Mouse (Mus musculus): ENCODE measurements around the gene Jmjd7. TPM values are rescaled to one million over a fixed set of nuclear protein-coding genes. Genes with fewer than 3 reads are reported as not detected.
A peak's percentile ranks its signal among the peaks of the same experiment; 100 is the strongest.

The Jmjd7 gene
- polyA plus RNA-seq, 1 experiment from 2014 or later: 21.1 TPM

DNA sequence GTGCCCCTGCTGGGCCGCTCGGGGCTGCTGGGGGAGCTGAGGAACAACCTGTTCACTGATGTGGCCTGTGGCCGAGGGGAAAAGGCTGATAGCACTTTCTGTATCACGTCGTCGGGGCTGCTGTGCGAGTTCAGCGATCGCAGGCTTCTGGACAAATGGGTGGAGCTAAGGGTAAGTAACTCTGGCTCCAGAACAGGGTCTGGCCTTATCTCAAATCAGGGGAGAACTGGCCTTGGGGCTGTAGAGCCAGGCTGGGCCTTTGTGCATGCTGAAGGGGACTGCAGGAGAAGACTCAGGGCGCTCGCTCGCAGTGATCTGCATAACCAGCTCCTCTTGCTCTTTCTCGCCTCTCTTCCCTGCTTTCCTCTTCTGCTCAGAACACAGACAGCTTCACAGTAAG lies 14.4 kb upstream of the Jmjd7 start:
- 82% methylated on average over 13 of the region's 13 CpGs for WGBS
- Histone ChIP-seq H3K9me3 (no peaks in the 10 kb centered on the region), H3K36me3 (peaks cover 45% of the 10 kb centered on the region), H3K27me3 (no peaks in the 10 kb centered on the region), H3K4me2 (no peak overlapping the region), H3K9ac (replicated peaks) (no peak overlapping the region), H3K4me1 (replicated peaks) (no peaks in the 10 kb centered on the region), H3K27ac (no peak overlapping the region), H3K4me3 (replicated peaks) (no peak overlapping the region)
- no peak for ATAC-seq (ENCODE audit: insufficient number of reproducible peaks, insufficient read depth, low FRiP score, low TSS enrichment, low read depth)

GRCm38 (mm10) chr2:120013831-120014486 lies 13.3 kb upstream of the Jmjd7 start:
- ATAC-seq (ENCODE audit: insufficient number of reproducible peaks, insufficient read depth, low FRiP score, low TSS enrichment, low read depth): no peak
- Histone ChIP-seq H3K27me3 (no peaks in the 10 kb centered on the region), H3K9ac (replicated peaks) (no peak overlapping the region), H3K4me1 (replicated peaks) (no peaks in the 10 kb centered on the region), H3K4me3 (replicated peaks) (no peak overlapping the region), H3K27ac (no peak overlapping the region), H3K9me3 (no peaks in the 10 kb centered on the region), H3K4me2 (no peak overlapping the region), H3K36me3 (peaks cover 55% of the 10 kb centered on the region)
- 91% methylated on average over 2 of the region's 2 CpGs for WGBS

- H3K4me1 ChIP-seq (replicated peaks): no peaks in the 10 kb centered on the region
- H3K27ac ChIP-seq: no peak overlapping the region
- no peak overlapping the region for H3K9ac ChIP-seq (replicated peaks)
- no peak overlapping the region for H3K4me3 ChIP-seq (replicated peaks)
- H3K36me3 ChIP-seq: peaks cover 75% of the 10 kb centered on the region
- no peak for ATAC-seq (ENCODE audit: insufficient number of reproducible peaks, insufficient read depth, low FRiP score, low TSS enrichment, low read depth)
- H3K27me3 ChIP-seq: no peaks in the 10 kb centered on the region
- no peak overlapping the region for H3K4me2 ChIP-seq
- 91% methylated on average over 4 of the region's 4 CpGs for WGBS
- H3K9me3 ChIP-seq: no peaks in the 10 kb centered on the region
Measured at GRCm38 (mm10) chr2:120015882-120016281, 11.4 kb upstream of the Jmjd7 start.

- 92% methylated on average over 12 of the region's 12 CpGs for WGBS
- ATAC-seq (ENCODE audit: insufficient number of reproducible peaks, insufficient read depth, low FRiP score, low TSS enrichment, low read depth): no peak
- peaks cover 90% of the 10 kb centered on the region for H3K36me3 ChIP-seq
Measured at GRCm38 (mm10) chr2:120017599-120017998, 9.7 kb upstream of the Jmjd7 start.

GRCm38 (mm10) chr2:120024337-120024736 lies 2.9 kb upstream of the Jmjd7 start:
- no peaks in the 10 kb centered on the region for H3K9me3 ChIP-seq
- H3K4me1 ChIP-seq (replicated peaks): peaks cover 12% of the 10 kb centered on the region
- no peak overlapping the region for H3K4me3 ChIP-seq (replicated peaks)
- H3K4me2 ChIP-seq: no peak overlapping the region
- no peak overlapping the region for H3K27ac ChIP-seq
- ATAC-seq (ENCODE audit: insufficient number of reproducible peaks, insufficient read depth, low FRiP score, low TSS enrichment, low read depth): no peak
- H3K36me3 ChIP-seq: peaks cover 58% of the 10 kb centered on the region
- H3K27me3 ChIP-seq: no peaks in the 10 kb centered on the region
- WGBS: 83% methylated on average over 5 of the region's 5 CpGs
- no peak overlapping the region for H3K9ac ChIP-seq (replicated peaks)

More at GRCm38 (mm10) chr2:120017599-120017998, 9.7 kb upstream of the Jmjd7 start:
- no peak overlapping the region for H3K4me2 ChIP-seq
- H3K27ac ChIP-seq: no peak overlapping the region
- no peak overlapping the region for H3K4me3 ChIP-seq (replicated peaks)
- H3K4me1 ChIP-seq (replicated peaks): no peaks in the 10 kb centered on the region
- no peaks in the 10 kb centered on the region for H3K27me3 ChIP-seq
- H3K9me3 ChIP-seq: no peaks in the 10 kb centered on the region
- H3K9ac ChIP-seq (replicated peaks): no peak overlapping the region

- H3K9me3 ChIP-seq: no peaks in the 10 kb centered on the region
- peak overlapping the region; percentile 85 for H3K9ac ChIP-seq (replicated peaks)
- 43% methylated on average over 3 of the region's 3 CpGs for WGBS
- no peaks in the 10 kb centered on the region for H3K27me3 ChIP-seq
- H3K27ac ChIP-seq: peak overlapping the region; percentile 94
- H3K4me2 ChIP-seq: peak overlapping the region; percentile 68
- H3K4me1 ChIP-seq (replicated peaks): peaks cover 12% of the 10 kb centered on the region
- peak overlapping the region; percentile 78 for H3K4me3 ChIP-seq (replicated peaks)
- peak; percentile 26; the same call in 1 of the 2 replicates for ATAC-seq (ENCODE audit: insufficient number of reproducible peaks, insufficient read depth, low FRiP score, low TSS enrichment, low read depth)
- peaks cover 56% of the 10 kb centered on the region for H3K36me3 ChIP-seq
Measured at GRCm38 (mm10) chr2:120027950-120028331, 658 bp downstream of the Jmjd7 start.

GRCm38 (mm10) chr2:120030380-120030779 lies 3.1 kb downstream of the Jmjd7 start:
- Histone ChIP-seq H3K4me2 (no peak overlapping the region), H3K27me3 (no peaks in the 10 kb centered on the region), H3K9ac (replicated peaks) (no peak overlapping the region), H3K4me3 (replicated peaks) (no peak overlapping the region), H3K4me1 (replicated peaks) (peaks cover 12% of the 10 kb centered on the region), H3K9me3 (no peaks in the 10 kb centered on the region), H3K27ac (no peak overlapping the region), H3K36me3 (peaks cover 61% of the 10 kb centered on the region)
- ATAC-seq (ENCODE audit: insufficient number of reproducible peaks, insufficient read depth, low FRiP score, low TSS enrichment, low read depth): no peak
- 89% methylated on average over 8 of the region's 8 CpGs for WGBS

DNA sequence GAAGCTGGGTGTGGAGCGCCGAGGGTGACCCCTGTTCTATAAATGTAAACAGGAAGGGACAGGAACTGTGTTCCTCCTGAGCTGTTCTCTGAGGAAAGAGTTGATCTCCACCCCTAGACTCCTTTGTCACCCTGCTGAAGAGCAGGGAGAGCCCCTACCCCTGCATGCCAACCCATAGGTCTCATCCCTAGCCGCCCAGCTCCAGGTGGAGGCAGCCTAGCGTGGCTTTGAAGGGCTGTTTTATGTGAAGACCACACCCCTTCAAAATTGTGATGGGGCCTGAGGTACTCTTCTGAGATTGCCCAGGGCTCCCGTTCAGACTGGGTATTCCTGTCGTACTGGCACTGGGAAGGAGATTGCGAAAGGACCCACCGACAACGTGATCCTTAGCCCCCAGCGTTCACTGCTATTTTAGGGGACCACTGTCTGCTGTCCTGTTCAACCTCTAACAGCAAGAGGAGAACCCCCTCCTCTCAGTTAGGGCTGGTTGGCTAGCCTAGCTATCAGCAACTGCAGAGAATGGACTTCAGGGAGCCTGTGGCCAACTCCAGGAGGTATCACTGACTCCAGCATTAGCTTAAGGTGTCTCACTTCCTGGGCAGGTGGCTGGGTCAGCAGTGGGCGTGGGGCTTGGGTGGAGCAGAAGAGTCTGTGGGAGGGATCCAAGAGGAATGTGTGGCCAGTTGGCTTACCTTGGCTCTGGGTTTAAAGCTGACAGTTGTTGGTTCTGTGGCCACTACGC lies 5.6 kb downstream of the Jmjd7 start, which contains the start of gene Pla2g4b:
Gene Pla2g4b, plus strand, starts transcription at position 692 of the 742 bp plus-strand sequence.
- Histone ChIP-seq H3K4me1 (replicated peaks) (peaks cover 7% of the 10 kb centered on the region; the same call in 1 of the 2 replicates), H3K9me3 (no peaks in the 10 kb centered on the region), H3K4me3 (replicated peaks) (no peak within 1 kb of the TSS), H3K4me2 (no peak within 1 kb of the TSS), H3K9ac (replicated peaks) (no peak within 1 kb of the TSS), H3K36me3 (peaks cover 82% of the 10 kb centered on the region), H3K27me3 (no peaks in the 10 kb centered on the region), H3K27ac (no peak within 1 kb of the TSS)
- 86% methylated on average over 12 of the region's 12 CpGs for WGBS
- ATAC-seq (ENCODE audit: insufficient number of reproducible peaks, insufficient read depth, low FRiP score, low TSS enrichment, low read depth): no peak

DNA sequence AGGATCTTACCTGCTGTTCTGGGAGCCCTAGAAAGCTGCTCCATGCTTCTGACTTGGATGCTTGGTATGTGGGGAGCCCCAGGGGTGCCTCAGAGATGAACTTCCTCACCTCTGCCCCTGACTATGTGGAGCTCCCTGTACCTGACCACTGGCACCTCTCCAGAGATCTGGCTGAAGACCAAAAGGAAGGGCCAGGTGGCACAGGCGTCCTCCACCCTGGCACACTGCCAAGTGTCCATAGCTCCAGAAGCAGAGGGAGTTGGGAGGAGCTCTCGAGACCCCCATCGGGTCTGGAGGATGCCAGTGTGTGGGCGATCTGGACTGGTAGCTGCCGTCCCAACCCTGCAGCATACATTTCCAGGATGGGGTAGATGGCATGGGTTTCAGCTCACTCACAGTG lies 6.4 kb downstream of the Jmjd7 start:
- peaks cover 91% of the 10 kb centered on the region for H3K36me3 ChIP-seq
- no peaks in the 10 kb centered on the region for H3K9me3 ChIP-seq
- ATAC-seq (ENCODE audit: insufficient number of reproducible peaks, insufficient read depth, low FRiP score, low TSS enrichment, low read depth): no peak
- 87% methylated on average over 5 of the region's 5 CpGs for WGBS
- no peak overlapping the region for H3K9ac ChIP-seq (replicated peaks)
- no peak overlapping the region for H3K27ac ChIP-seq
- no peaks in the 10 kb centered on the region for H3K4me1 ChIP-seq (replicated peaks)
- H3K4me2 ChIP-seq: no peak overlapping the region
- H3K4me3 ChIP-seq (replicated peaks): no peak overlapping the region
- no peaks in the 10 kb centered on the region for H3K27me3 ChIP-seq

GRCm38 (mm10) chr2:120037744-120038143 lies 10.5 kb downstream of the Jmjd7 start:
- peaks cover 98% of the 10 kb centered on the region for H3K36me3 ChIP-seq
- H3K4me2 ChIP-seq: no peak overlapping the region
- no peak for ATAC-seq (ENCODE audit: insufficient number of reproducible peaks, insufficient read depth, low FRiP score, low TSS enrichment, low read depth)
- no peaks in the 10 kb centered on the region for H3K27me3 ChIP-seq
- H3K4me3 ChIP-seq (replicated peaks): no peak overlapping the region
- no peaks in the 10 kb centered on the region for H3K4me1 ChIP-seq (replicated peaks)
- H3K9ac ChIP-seq (replicated peaks): no peak overlapping the region
- no peak overlapping the region for H3K27ac ChIP-seq
- H3K9me3 ChIP-seq: no peaks in the 10 kb centered on the region
- 92% methylated on average over 9 of the region's 9 CpGs for WGBS

DNA sequence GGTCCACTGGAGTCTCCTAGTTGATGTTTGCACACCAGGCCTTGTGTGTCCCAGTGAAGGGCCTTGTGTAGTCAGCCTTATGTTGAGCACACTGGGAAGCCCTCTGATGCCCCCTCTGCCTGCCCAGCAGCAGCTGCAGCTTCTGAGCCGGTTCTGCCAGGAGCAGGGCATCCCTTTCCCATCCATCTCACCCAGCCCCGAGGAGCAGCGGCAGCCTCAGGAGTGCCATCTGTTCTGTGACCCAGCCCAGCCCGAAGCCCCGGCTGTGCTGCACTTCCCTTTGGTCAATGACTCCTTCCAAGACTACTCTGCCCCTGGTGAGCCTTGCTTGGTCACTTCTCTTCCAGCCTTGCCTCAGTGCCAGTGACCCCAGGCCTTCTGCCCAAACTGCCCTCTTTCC lies 13.7 kb downstream of the Jmjd7 start:
- Histone ChIP-seq H3K4me2 (no peak overlapping the region), H3K27me3 (no peaks in the 10 kb centered on the region), H3K9ac (replicated peaks) (no peak overlapping the region), H3K4me1 (replicated peaks) (peaks cover 18% of the 10 kb centered on the region), H3K4me3 (replicated peaks) (no peak overlapping the region), H3K9me3 (no peaks in the 10 kb centered on the region), H3K36me3 (peaks cover 67% of the 10 kb centered on the region), H3K27ac (no peak overlapping the region)
- ATAC-seq (ENCODE audit: insufficient number of reproducible peaks, insufficient read depth, low FRiP score, low TSS enrichment, low read depth): no peak
- WGBS: 89% methylated on average over 5 of the region's 5 CpGs

Measured in limb, embryonic 12.5 days (tissue).